Mouse (Mus musculus): ENCODE results near the gene Tssk1. TPM values are rescaled to one million over a fixed set of nuclear protein-coding genes. Genes with fewer than 3 reads are reported as not detected.

Gene Tssk1
- total and polyA plus RNA-seq, 3 experiments = 0.04 to 0.36 TPM; not detected in 1

GRCm38 (mm10) chr16:17927351-17928082 lies 33.5 kb downstream of the Tssk1 start:
- no peaks in the 10 kb centered on the region for H3K9me3 ChIP-seq (replicated peaks; ENCODE audit: insufficient read depth, low read length)
- peaks cover under 1 to 16% of the 10 kb centered on the region in 2 experiments; a peak in 3 of 4 replicates for H3K4me1 ChIP-seq (ENCODE audit: control insufficient read depth in 1 of 2, insufficient read depth in 2 of 2, low read length in 2 of 2)
- H3K9ac ChIP-seq (ENCODE audit: control insufficient read depth, low read depth, low read length, poor library complexity, severe bottlenecking) = peak overlapping the region; percentile 86
- H3K27me3 ChIP-seq (ENCODE audit: control insufficient read depth in 1 of 2, insufficient read depth in 2 of 2, low read length in 2 of 2) = no peaks in the 10 kb centered on the region
- H3K27ac ChIP-seq (ENCODE audit: control insufficient read depth, low read depth, low read length) = peak overlapping the region; percentile 96
- DNase-seq (ENCODE audit: low read depth, low spot score) = peak; percentile 39
- H3K4me3 ChIP-seq (ENCODE audit: control insufficient read depth in 1 of 2, insufficient read depth in 1 of 2, low read depth in 2 of 2, low read length in 2 of 2) = peak overlapping the region; percentile 71 to 80
- H3K36me3 ChIP-seq (ENCODE audit: control insufficient read depth in 1 of 2, insufficient read depth in 2 of 2, low read length in 2 of 2) = peaks cover 0 to 3% of the 10 kb centered on the region in 2 experiments; a peak in 2 of 4 replicates
- peaks cover 11% of the 10 kb centered on the region for H3K79me2 ChIP-seq (ENCODE audit: control insufficient read depth, insufficient read depth, low read length, poor library complexity)
- TF ChIP-seq JUND (IDR thresholded peaks at IDR 0.05; ENCODE audit: low read depth, low read length) = no peak
- no peak for TF ChIP-seq ZMIZ1 (IDR thresholded peaks at IDR 0.05; ENCODE audit: low read depth, low read length)
- 0 out of 2 replicates have a peak, but pooled peaks have one; percentile 4 for TF ChIP-seq ETS1 (IDR thresholded peaks at IDR 0.05; ENCODE audit: low read depth, low read length)
- no peak for TF ChIP-seq GABPA (IDR thresholded peaks at IDR 0.05; ENCODE audit: low read depth, low read length)
- TF ChIP-seq ELF1 (IDR thresholded peaks at IDR 0.05; ENCODE audit: low read depth, low read length) = peak; percentile 82
- TF ChIP-seq POLR2AphosphoS5 (IDR thresholded peaks at IDR 0.05; ENCODE audit: borderline replicate concordance, low read depth, low read length) = no peak
- TF ChIP-seq ZC3H11A (IDR thresholded peaks at IDR 0.05; ENCODE audit: low read depth, low read length) = no peak
- TF ChIP-seq ZNF384 (IDR thresholded peaks at IDR 0.05; ENCODE audit: low read depth, low read length) = no peak
- no peak for TF ChIP-seq CHD1 (IDR thresholded peaks at IDR 0.05; ENCODE audit: low read depth, low read length)
- no peak for TF ChIP-seq TCF12 (IDR thresholded peaks at IDR 0.05; ENCODE audit: low read depth, low read length)
- TF ChIP-seq E2F4 (IDR thresholded peaks at IDR 0.05; ENCODE audit: borderline replicate concordance, low read depth, low read length) = no peak
- no peak for TF ChIP-seq RCOR1 (IDR thresholded peaks at IDR 0.05; ENCODE audit: low read depth, low read length)
- TF ChIP-seq POLR2A (IDR thresholded peaks at IDR 0.05; ENCODE audit: control insufficient read depth in 1 of 2, insufficient read depth in 1 of 2, low read depth in 1 of 2, low read length in 2 of 2, poor library complexity in 1 of 2) = 0 out of 4 replicates have a peak, but pooled peaks of 1 of the 2 experiments have one; percentile 40
- no peak for TF ChIP-seq TAL1 (IDR thresholded peaks at IDR 0.05; ENCODE audit: low read length)
- TF ChIP-seq TBP (IDR thresholded peaks at IDR 0.05; ENCODE audit: low read depth, low read length) = no peak
- no peak for TF ChIP-seq KAT2A (conservative IDR thresholded peaks at IDR 0.05; ENCODE audit: low read depth, low read length)
- TF ChIP-seq MYB (IDR thresholded peaks at IDR 0.05; ENCODE audit: low read depth, low read length) = no peak
- TF ChIP-seq EP300 (IDR thresholded peaks at IDR 0.05; ENCODE audit: low read depth in 1 of 2, low read length in 2 of 2) = no peak
- no peak for TF ChIP-seq MAX (IDR thresholded peaks at IDR 0.05; ENCODE audit: low read length)
- TF ChIP-seq MYC (IDR thresholded peaks at IDR 0.05; ENCODE audit: low read depth, low read length) = no peak
- TF ChIP-seq RAD21 (IDR thresholded peaks at IDR 0.05; ENCODE audit: low read depth, low read length) = no peak
- TF ChIP-seq NELFE (IDR thresholded peaks at IDR 0.05; ENCODE audit: low read depth, low read length) = no peak
- TF ChIP-seq NRF1 (IDR thresholded peaks at IDR 0.05; ENCODE audit: insufficient read depth, low read depth, low read length, poor library complexity, severe bottlenecking) = no peak
- TF ChIP-seq POLR2AphosphoS2 (IDR thresholded peaks at IDR 0.05; ENCODE audit: low read length) = no peak
- TF ChIP-seq MAFK (IDR thresholded peaks at IDR 0.05; ENCODE audit: borderline replicate concordance, low read depth, low read length) = no peak
- TF ChIP-seq CTCF (IDR thresholded peaks at IDR 0.05 in 2 of 3, conservative IDR thresholded peaks at IDR 0.05 in 1 of 3; ENCODE audit: control insufficient read depth in 1 of 3, insufficient read depth in 1 of 3, low read depth in 2 of 3, low read length in 3 of 3, poor library complexity in 1 of 3, severe bottlenecking in 1 of 3) = no peak
- TF ChIP-seq SMC3 (IDR thresholded peaks at IDR 0.05; ENCODE audit: low read depth, low read length) = no peak
- no peak for TF ChIP-seq GATA1 (IDR thresholded peaks at IDR 0.05; ENCODE audit: low read depth, low read length)
- TF ChIP-seq CHD2 (IDR thresholded peaks at IDR 0.05; ENCODE audit: low read length) = no peak
- TF ChIP-seq MEF2A (IDR thresholded peaks at IDR 0.05; ENCODE audit: extremely low read depth, insufficient replicate concordance, low read depth, low read length, poor library complexity, severe bottlenecking) = no peak
- TF ChIP-seq USF1 (IDR thresholded peaks at IDR 0.05; ENCODE audit: low read depth, low read length) = no peak
- TF ChIP-seq SIN3A (IDR thresholded peaks at IDR 0.05; ENCODE audit: low read length) = peak; percentile 56
- TF ChIP-seq ZKSCAN1 (IDR thresholded peaks at IDR 0.05; ENCODE audit: low read depth, low read length) = no peak
- TF ChIP-seq MAZ (IDR thresholded peaks at IDR 0.05; ENCODE audit: low read depth, low read length) = 0 out of 2 replicates have a peak, but pooled peaks have one; percentile 9
- TF ChIP-seq HCFC1 (IDR thresholded peaks at IDR 0.05; ENCODE audit: low read depth, low read length) = 0 out of 2 replicates have a peak, but pooled peaks have one; percentile 36
- TF ChIP-seq UBTF (IDR thresholded peaks at IDR 0.05; ENCODE audit: borderline replicate concordance, insufficient read depth, low read depth, low read length) = no peak
- TF ChIP-seq MXI1 (IDR thresholded peaks at IDR 0.05; ENCODE audit: low read depth, low read length) = no peak

Data from MEL (cell line).